ENCODE assay signal across 20 mouse cellular contexts in the genomic region with DNA sequence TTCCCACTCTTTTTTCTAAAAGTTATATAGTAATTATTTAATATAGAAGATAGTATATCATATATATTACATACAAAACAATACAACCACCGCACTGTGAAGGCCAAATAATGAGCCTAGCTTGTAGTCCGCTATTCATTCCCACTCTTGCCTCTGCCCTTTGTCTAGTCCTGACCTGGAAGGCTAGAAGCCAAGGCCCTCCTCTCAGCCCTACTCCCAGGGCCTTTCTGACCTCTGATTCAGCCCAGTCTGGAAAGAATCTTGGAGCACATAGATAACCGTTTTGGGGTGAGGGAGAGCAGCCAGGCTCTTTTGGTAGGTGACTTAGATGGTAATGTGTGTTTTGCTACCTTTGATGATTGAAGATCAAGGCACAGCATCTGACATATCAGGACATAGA. TPM values are rescaled to one million over a fixed set of nuclear protein-coding genes. Genes with fewer than 3 reads are reported as not detected.
"Had no signal": no experiment of that assay in that cellular context is flagged by ENCODE, and none has a peak within 500 bp of the region (broad histone marks: within the 10 kb centered on the region; RNA-seq: fewer than 3 reads in every experiment).

No protein-coding gene starts in this region.

- H3K4me3 ChIP-seq: layer of hippocampus, adult 2 months; limb, embryonic 10.5 days; limb, embryonic 13.5 days; liver, embryonic 13.5 days; midbrain, embryonic 12.5 days; midbrain, embryonic 15.5 days; neural tube, embryonic 12.5 days; neural tube, embryonic 15.5 days had no signal

- DNase-seq: kidney, postnatal 10 days; layer of hippocampus, adult 9-11 months; liver; liver, embryonic 13.5 days; lung, embryonic 14.5 days; right cerebral cortex, adult 18-20 months; right cerebral cortex, postnatal 14 days; right cerebral cortex, postnatal 4 days; thymus, adult 2 months; thymus, postnatal 14 days; thymus, postnatal 4 days had no signal

- H3K4me1 ChIP-seq: limb, embryonic 10.5 days; limb, embryonic 13.5 days; liver, embryonic 13.5 days; midbrain, embryonic 12.5 days; midbrain, embryonic 15.5 days; neural tube, embryonic 12.5 days; neural tube, embryonic 15.5 days had no signal

- H3K27ac ChIP-seq: layer of hippocampus, adult 2 months; limb, embryonic 10.5 days; limb, embryonic 13.5 days; liver, embryonic 13.5 days; macrophage; midbrain, embryonic 12.5 days; midbrain, embryonic 15.5 days; neural tube, embryonic 12.5 days; neural tube, embryonic 15.5 days; stomach, postnatal 0 days had no signal

RNA-seq across cellular contexts. Expression of a gene that starts 30.1 kb away (rescaled TPM):
- polyA plus RNA-seq: limb, embryonic 10.5 days; midbrain, embryonic 12.5 days; midbrain, embryonic 15.5 days; neural tube, embryonic 12.5 days had no signal
